Mouse (Mus musculus) CD4-positive naive resting alpha-beta T cell, adult 57 days (primary cell): ENCODE results near the gene Gm29106. TPM values are rescaled to one million over a fixed set of nuclear protein-coding genes. Genes with fewer than 3 reads are reported as not detected.

ENCODE experiments used
- total RNA-seq: library from RNA; stranded (reverse); gene quantifications from one replicate; pipeline ENCODE4 v1.2.4, GENCODE M21; 2023

Gm29106 gene
- not detected for total RNA-seq

DNA sequence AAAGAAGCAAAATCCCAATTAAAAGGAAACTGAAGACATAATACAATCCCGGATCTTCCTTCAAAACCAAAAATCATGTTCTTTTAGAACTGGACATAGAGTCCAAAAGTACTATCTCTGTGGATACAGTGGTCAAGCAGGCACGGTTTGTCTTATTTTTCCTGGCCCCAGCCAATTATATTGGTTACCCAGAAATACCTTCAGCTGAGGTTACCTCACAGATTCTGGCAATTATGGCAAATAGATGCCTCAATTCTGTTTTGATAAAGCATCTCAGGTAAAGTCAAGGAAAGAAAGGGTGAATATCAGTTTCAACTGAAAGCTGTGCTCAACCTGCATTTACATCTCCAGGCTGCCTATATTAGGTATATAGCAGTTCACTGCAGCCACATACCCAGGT is at the start of gene Gm29106:
TSS of gene Gm29106 (plus strand) at position 301 of the 400 bp plus-strand sequence.

Other genes with a start within 250 kb of the Gm29106 start
- not detected for gene Gm28168, start 248.5 kb upstream of the Gm29106 start, total RNA-seq
- gene Gm7145, start 210.6 kb upstream of the Gm29106 start, total RNA-seq: not detected
- 85.4 TPM for gene Tsn, start 135.2 kb downstream of the Gm29106 start, total RNA-seq
- 36.2 TPM for gene Nifk, start 145.3 kb downstream of the Gm29106 start, total RNA-seq
- 87.0 TPM for gene Clasp1, start 212.5 kb downstream of the Gm29106 start, total RNA-seq